Mouse (Mus musculus): ENCODE results near the gene Ryr1. TPM values are rescaled to one million over a fixed set of nuclear protein-coding genes. Genes with fewer than 3 reads are reported as not detected.

Gene Ryr1
- polyA plus RNA-seq, 1 experiment from 2014 or later, result 0.30 TPM

DNA sequence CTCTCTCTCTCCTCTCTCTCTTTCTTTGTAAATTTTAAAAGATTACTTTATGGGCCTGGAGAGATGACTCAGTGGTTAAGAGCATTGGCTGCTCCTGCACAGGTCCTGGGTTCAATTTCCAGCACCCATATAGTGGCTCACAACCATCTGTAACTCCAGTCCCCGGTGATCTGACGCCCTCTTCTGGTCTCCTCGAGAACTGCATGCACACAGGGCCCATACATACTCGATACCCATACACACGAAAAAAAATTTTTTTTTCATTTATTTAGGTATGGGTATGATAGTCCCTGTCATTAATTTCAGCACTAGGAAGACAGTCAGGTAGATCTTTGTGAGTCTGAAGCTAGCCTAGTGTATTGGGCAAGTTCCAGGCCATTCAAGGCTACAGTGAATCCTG lies 83.8 kb downstream of the Ryr1 start:
- WGBS, result 80% methylated on average over 5 of the region's 5 CpGs

DNA sequence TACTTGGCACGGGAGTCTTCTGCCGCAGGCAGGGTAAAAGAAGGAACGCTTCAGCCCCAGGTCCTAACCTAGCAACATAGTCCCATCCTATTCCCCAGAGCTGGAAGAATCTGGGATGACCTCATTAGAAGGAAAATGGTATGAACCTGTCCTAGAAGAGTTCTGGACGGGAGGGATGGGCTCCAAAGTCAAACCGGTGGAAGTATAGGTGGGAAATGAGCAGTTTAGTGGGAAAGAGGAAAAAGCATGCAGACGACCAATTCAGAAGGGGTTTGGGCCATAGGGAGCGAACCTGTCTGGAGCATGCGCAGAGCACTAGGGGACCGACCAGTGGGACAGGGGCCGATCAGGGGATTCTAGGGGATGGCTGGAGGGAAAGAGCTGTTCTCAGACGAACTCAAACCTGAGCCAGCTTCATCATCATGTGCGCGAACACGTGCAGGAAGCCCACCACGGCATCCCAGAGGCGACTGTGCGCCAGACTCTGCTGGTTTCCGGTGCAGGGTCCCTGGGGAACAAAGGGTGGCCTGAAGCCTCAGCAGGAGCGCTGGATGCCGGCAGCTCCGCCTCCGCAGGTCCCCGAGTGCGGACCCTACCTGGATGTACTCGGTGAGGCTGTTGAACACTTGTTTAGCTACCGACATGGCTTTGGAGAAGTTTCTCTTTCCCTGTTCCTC lies 84.9 kb downstream of the Ryr1 start:
- peak overlapping the region; percentile 84 for H3K4me2 ChIP-seq (replicated peaks; ENCODE audit: low read depth, low read length)
- peak; percentile 17; the same call in 1 of the 2 replicates for ATAC-seq (ENCODE audit: insufficient number of reproducible peaks, insufficient read depth, low FRiP score, low read depth)
- under 1% methylated on average over 26 of the region's 26 CpGs for WGBS
- peaks cover 17% of the 10 kb centered on the region for H3K4me1 ChIP-seq (ENCODE audit: control insufficient read depth, insufficient read depth, low read length)
- H3K27ac ChIP-seq (ENCODE audit: low read length), result no peak overlapping the region
- peak overlapping the region; percentile 40; the same call in 1 of the 2 replicates for H3K9ac ChIP-seq (replicated peaks; ENCODE audit: low read depth, low read length)
- no peaks in the 10 kb centered on the region for H3K9me3 ChIP-seq (ENCODE audit: control insufficient read depth, low read depth, low read length)
- peak overlapping the region; percentile 35 for H3K4me3 ChIP-seq (ENCODE audit: low read depth, low read length)
- H3K36me3 ChIP-seq (ENCODE audit: control insufficient read depth, insufficient read depth, low read length), result no peaks in the 10 kb centered on the region
- H3K27me3 ChIP-seq (ENCODE audit: control insufficient read depth, insufficient read depth, low read length), result no peaks in the 10 kb centered on the region

More for the DNA sequence above, 83.8 kb downstream of the Ryr1 start:
- Histone ChIP-seq H3K9ac (replicated peaks; ENCODE audit: low read depth, low read length) (no peak overlapping the region), H3K36me3 (ENCODE audit: control insufficient read depth, insufficient read depth, low read length) (no peaks in the 10 kb centered on the region), H3K4me2 (replicated peaks; ENCODE audit: low read depth, low read length) (no peak overlapping the region), H3K27ac (ENCODE audit: low read length) (no peak overlapping the region), H3K9me3 (ENCODE audit: control insufficient read depth, low read depth, low read length) (no peaks in the 10 kb centered on the region), H3K27me3 (ENCODE audit: control insufficient read depth, insufficient read depth, low read length) (no peaks in the 10 kb centered on the region), H3K4me3 (ENCODE audit: low read depth, low read length) (no peak overlapping the region), H3K4me1 (ENCODE audit: control insufficient read depth, insufficient read depth, low read length) (peaks cover 19% of the 10 kb centered on the region)
- no peak for ATAC-seq (ENCODE audit: insufficient number of reproducible peaks, insufficient read depth, low FRiP score, low read depth)

GRCm38 (mm10) chr7:29039604-29039984 lies 85.4 kb downstream of the Ryr1 start:
- 1% methylated on average over 11 of the region's 11 CpGs for WGBS

DNA sequence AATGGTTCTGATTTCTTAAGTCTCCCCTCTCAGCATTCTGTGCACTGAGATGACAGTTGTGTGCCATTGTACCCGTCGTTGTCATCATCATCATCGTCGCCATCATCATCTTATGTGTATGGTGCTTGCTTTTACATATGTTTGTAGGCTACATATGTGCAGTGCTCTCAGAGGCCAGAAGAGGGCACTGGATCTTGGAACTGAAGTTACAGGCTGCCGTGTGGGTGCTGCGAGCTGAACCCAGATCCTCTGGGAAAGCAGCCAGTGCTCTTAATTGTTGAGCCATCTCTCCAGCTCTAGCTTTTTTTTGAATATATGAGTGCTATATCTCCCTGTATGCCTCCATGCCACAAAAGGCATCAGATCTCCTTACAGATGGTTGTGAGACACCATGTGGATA lies 87.7 kb downstream of the Ryr1 start:
- ATAC-seq (ENCODE audit: insufficient number of reproducible peaks, insufficient read depth, low FRiP score, low read depth), result no peak
- 83% methylated on average over 6 of the region's 6 CpGs for WGBS
- Histone ChIP-seq H3K4me2 (replicated peaks; ENCODE audit: low read depth, low read length) (no peak overlapping the region), H3K4me1 (ENCODE audit: control insufficient read depth, insufficient read depth, low read length) (peaks cover 3% of the 10 kb centered on the region; the same call in 1 of the 2 replicates), H3K27me3 (ENCODE audit: control insufficient read depth, insufficient read depth, low read length) (no peaks in the 10 kb centered on the region), H3K9me3 (ENCODE audit: control insufficient read depth, low read depth, low read length) (no peaks in the 10 kb centered on the region), H3K4me3 (ENCODE audit: low read depth, low read length) (no peak overlapping the region), H3K27ac (ENCODE audit: low read length) (no peak overlapping the region), H3K36me3 (ENCODE audit: control insufficient read depth, insufficient read depth, low read length) (no peaks in the 10 kb centered on the region), H3K9ac (replicated peaks; ENCODE audit: low read depth, low read length) (no peak overlapping the region)

More at GRCm38 (mm10) chr7:29039604-29039984, 85.4 kb downstream of the Ryr1 start:
- Histone ChIP-seq H3K4me2 (replicated peaks; ENCODE audit: low read depth, low read length) (peak overlapping the region; percentile 84), H3K4me3 (ENCODE audit: low read depth, low read length) (peak overlapping the region; percentile 35), H3K36me3 (ENCODE audit: control insufficient read depth, insufficient read depth, low read length) (no peaks in the 10 kb centered on the region), H3K4me1 (ENCODE audit: control insufficient read depth, insufficient read depth, low read length) (peaks cover 15% of the 10 kb centered on the region), H3K27ac (ENCODE audit: low read length) (no peak overlapping the region), H3K9me3 (ENCODE audit: control insufficient read depth, low read depth, low read length) (no peaks in the 10 kb centered on the region), H3K9ac (replicated peaks; ENCODE audit: low read depth, low read length) (0 out of 2 replicates have a peak overlapping the region, but pooled peaks have one; percentile 40), H3K27me3 (ENCODE audit: control insufficient read depth, insufficient read depth, low read length) (no peaks in the 10 kb centered on the region)
- peak; percentile 68; the same call in 1 of the 2 replicates for ATAC-seq (ENCODE audit: insufficient number of reproducible peaks, insufficient read depth, low FRiP score, low read depth)

DNA sequence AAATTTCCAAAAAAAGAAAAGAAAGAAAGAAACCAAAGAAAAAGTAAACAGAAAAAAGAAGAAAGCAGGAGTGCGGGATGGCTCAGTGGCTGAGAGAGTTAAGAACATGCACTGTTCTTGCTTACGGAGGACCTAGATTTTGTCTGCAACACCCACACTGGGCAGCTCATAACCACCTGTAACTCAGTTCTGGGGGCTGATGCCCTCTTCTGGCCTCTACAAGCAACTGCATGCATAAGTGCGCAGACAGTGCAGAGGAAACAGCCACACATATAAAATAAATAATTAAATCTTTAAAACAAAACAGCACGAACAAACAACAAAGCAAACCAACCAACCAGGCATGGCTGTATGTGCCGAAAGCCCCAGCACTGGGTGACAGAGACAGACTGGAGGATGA lies 92.3 kb downstream of the Ryr1 start:
- WGBS, result 81% methylated on average over 5 of the region's 5 CpGs
- no peak for ATAC-seq (ENCODE audit: insufficient number of reproducible peaks, insufficient read depth, low FRiP score, low read depth)
- H3K9me3 ChIP-seq (ENCODE audit: control insufficient read depth, low read depth, low read length), result no peaks in the 10 kb centered on the region
- no peak overlapping the region for H3K27ac ChIP-seq (ENCODE audit: low read length)
- no peak overlapping the region for H3K9ac ChIP-seq (replicated peaks; ENCODE audit: low read depth, low read length)
- H3K4me3 ChIP-seq (ENCODE audit: low read depth, low read length), result no peak overlapping the region
- H3K4me1 ChIP-seq (ENCODE audit: control insufficient read depth, insufficient read depth, low read length), result no peaks in the 10 kb centered on the region
- no peaks in the 10 kb centered on the region for H3K36me3 ChIP-seq (ENCODE audit: control insufficient read depth, insufficient read depth, low read length)
- H3K27me3 ChIP-seq (ENCODE audit: control insufficient read depth, insufficient read depth, low read length), result no peaks in the 10 kb centered on the region
- no peak overlapping the region for H3K4me2 ChIP-seq (replicated peaks; ENCODE audit: low read depth, low read length)

DNA sequence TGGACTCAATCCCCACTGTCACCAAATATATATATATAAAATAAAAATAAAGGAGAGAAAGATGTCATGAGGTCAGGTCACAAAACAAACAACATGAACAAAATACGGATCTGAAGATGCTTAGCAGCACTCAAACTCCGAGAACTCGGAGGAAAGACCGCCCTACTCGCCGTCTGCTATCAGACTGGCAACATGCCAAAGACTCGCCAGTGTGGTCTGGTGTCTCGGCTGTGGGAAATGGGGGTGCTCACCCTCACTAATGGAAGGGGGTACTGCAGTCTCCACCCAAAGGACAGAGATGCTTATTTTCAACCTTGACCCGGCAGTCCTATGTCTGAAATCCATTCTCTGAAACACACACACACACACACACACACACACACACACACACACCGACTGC lies 93.3 kb downstream of the Ryr1 start:
- no peaks in the 10 kb centered on the region for H3K9me3 ChIP-seq (ENCODE audit: control insufficient read depth, low read depth, low read length)
- H3K27me3 ChIP-seq (ENCODE audit: control insufficient read depth, insufficient read depth, low read length), result no peaks in the 10 kb centered on the region
- no peak overlapping the region for H3K27ac ChIP-seq (ENCODE audit: low read length)
- H3K4me2 ChIP-seq (replicated peaks; ENCODE audit: low read depth, low read length), result no peak overlapping the region
- H3K4me1 ChIP-seq (ENCODE audit: control insufficient read depth, insufficient read depth, low read length), result no peaks in the 10 kb centered on the region
- H3K4me3 ChIP-seq (ENCODE audit: low read depth, low read length), result no peak overlapping the region
- H3K9ac ChIP-seq (replicated peaks; ENCODE audit: low read depth, low read length), result no peak overlapping the region
- H3K36me3 ChIP-seq (ENCODE audit: control insufficient read depth, insufficient read depth, low read length), result no peaks in the 10 kb centered on the region
- no peak for ATAC-seq (ENCODE audit: insufficient number of reproducible peaks, insufficient read depth, low FRiP score, low read depth)
- WGBS, result 72% methylated on average over 10 of the region's 10 CpGs

DNA sequence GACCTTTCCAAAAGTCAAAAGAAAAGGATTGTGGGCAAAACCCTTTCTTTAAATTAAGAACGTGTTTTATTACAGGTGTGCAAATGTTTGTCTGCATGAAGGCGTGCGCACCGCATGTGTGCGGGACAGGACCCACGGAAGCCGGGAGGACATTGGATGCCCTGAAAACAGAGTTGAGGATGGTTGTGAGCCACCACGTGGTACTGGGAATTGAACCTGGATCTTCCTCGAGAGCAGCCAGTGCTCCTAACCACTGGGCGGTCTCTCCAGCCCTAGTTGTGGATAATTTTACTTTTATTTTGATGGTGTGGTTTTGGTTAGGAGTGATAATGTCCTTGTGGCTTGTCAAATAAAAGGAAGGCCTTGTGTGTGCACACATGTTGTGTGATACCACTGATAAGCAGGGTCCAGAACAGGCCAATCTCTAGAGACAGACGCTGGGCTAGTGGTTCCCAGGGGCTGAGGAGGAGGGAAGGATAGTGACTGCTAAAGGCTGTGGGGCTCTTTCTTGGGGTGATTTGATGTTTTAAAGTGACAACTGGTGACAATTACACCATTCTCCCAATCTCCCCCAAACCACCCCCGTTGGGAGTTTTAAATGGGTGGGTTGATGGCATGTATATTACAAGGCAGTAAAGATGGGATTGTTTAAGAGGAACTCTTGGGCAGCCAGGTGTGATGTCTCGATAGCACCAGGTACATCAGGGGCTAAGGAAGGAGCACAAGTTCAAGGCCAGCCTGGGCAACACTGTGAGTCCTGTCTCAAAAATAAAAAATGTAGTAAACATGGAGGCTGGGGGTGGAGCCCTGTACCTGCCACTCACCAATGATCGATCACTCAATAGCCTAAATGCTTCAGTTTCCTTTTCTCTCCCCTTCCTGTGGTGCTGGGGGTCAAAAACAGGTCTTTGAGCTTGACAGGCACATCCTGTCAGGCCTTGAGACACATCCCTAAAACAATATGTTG lies 95.0 kb downstream of the Ryr1 start:
- no peaks in the 10 kb centered on the region for H3K27me3 ChIP-seq (ENCODE audit: control insufficient read depth, insufficient read depth, low read length)
- H3K27ac ChIP-seq (ENCODE audit: low read length), result no peak overlapping the region
- 87% methylated on average over 14 of the region's 14 CpGs for WGBS
- H3K4me2 ChIP-seq (replicated peaks; ENCODE audit: low read depth, low read length), result no peak overlapping the region
- no peak overlapping the region for H3K9ac ChIP-seq (replicated peaks; ENCODE audit: low read depth, low read length)
- no peak; the same call in 1 of the 2 replicates for ATAC-seq (ENCODE audit: insufficient number of reproducible peaks, insufficient read depth, low FRiP score, low read depth)
- no peaks in the 10 kb centered on the region for H3K9me3 ChIP-seq (ENCODE audit: control insufficient read depth, low read depth, low read length)
- H3K4me1 ChIP-seq (ENCODE audit: control insufficient read depth, insufficient read depth, low read length), result no peaks in the 10 kb centered on the region
- H3K36me3 ChIP-seq (ENCODE audit: control insufficient read depth, insufficient read depth, low read length), result no peaks in the 10 kb centered on the region
- H3K4me3 ChIP-seq (ENCODE audit: low read depth, low read length), result no peak overlapping the region

GRCm38 (mm10) chr7:29028761-29029160 lies 96.2 kb downstream of the Ryr1 start:
- no peaks in the 10 kb centered on the region for H3K27me3 ChIP-seq (ENCODE audit: control insufficient read depth, insufficient read depth, low read length)
- H3K27ac ChIP-seq (ENCODE audit: low read length), result no peak overlapping the region
- no peaks in the 10 kb centered on the region for H3K4me1 ChIP-seq (ENCODE audit: control insufficient read depth, insufficient read depth, low read length)
- H3K36me3 ChIP-seq (ENCODE audit: control insufficient read depth, insufficient read depth, low read length), result no peaks in the 10 kb centered on the region
- no peak overlapping the region for H3K4me2 ChIP-seq (replicated peaks; ENCODE audit: low read depth, low read length)
- H3K9ac ChIP-seq (replicated peaks; ENCODE audit: low read depth, low read length), result no peak overlapping the region
- H3K4me3 ChIP-seq (ENCODE audit: low read depth, low read length), result no peak overlapping the region
- H3K9me3 ChIP-seq (ENCODE audit: control insufficient read depth, low read depth, low read length), result no peaks in the 10 kb centered on the region
- WGBS, result 80% methylated on average over 6 of the region's 6 CpGs
- ATAC-seq (ENCODE audit: insufficient number of reproducible peaks, insufficient read depth, low FRiP score, low read depth), result no peak

All from stomach, embryonic 14.5 days (tissue).